Mouse (Mus musculus): ENCODE results near the gene Vmo1. TPM values are rescaled to one million over a fixed set of nuclear protein-coding genes. Genes with fewer than 3 reads are reported as not detected.
"Not testable (repeated sequence)": the region's sequence is repeated elsewhere in the genome, so short reads cannot be mapped to it uniquely, and the experiment has no call there.

The Vmo1 gene
- polyA plus RNA-seq, 1 experiment from 2014 or later, result 0.39 TPM

GRCm38 (mm10) chr11:70474872-70475534, 39.4 kb downstream of the Vmo1 start:
- Histone ChIP-seq H3K27ac (ENCODE audit: low read length) (no peak overlapping the region), H3K4me3 (ENCODE audit: low read depth, low read length) (no peak overlapping the region), H3K9me3 (ENCODE audit: control insufficient read depth, low read depth, low read length) (no peaks in the 10 kb centered on the region), H3K36me3 (ENCODE audit: control insufficient read depth, insufficient read depth, low read length) (no peaks in the 10 kb centered on the region), H3K27me3 (ENCODE audit: control insufficient read depth, insufficient read depth, low read length) (no peaks in the 10 kb centered on the region), H3K4me1 (ENCODE audit: control insufficient read depth, insufficient read depth, low read length) (no peaks in the 10 kb centered on the region), H3K4me2 (replicated peaks; ENCODE audit: low read depth, low read length) (no peak overlapping the region), H3K9ac (replicated peaks; ENCODE audit: low read depth, low read length) (no peak overlapping the region)
- WGBS, result 53% methylated on average over 12 of the region's 12 CpGs
- ATAC-seq (ENCODE audit: insufficient number of reproducible peaks, insufficient read depth, low FRiP score, low read depth), result no peak

- H3K9me3 ChIP-seq (ENCODE audit: control insufficient read depth, low read depth, low read length); ATAC-seq (ENCODE audit: insufficient number of reproducible peaks, insufficient read depth, low FRiP score, low read depth); H3K4me2 ChIP-seq (replicated peaks; ENCODE audit: low read depth, low read length); H3K27me3 ChIP-seq (ENCODE audit: control insufficient read depth, insufficient read depth, low read length); H3K9ac ChIP-seq (replicated peaks; ENCODE audit: low read depth, low read length); H3K27ac ChIP-seq (ENCODE audit: low read length); H3K4me3 ChIP-seq (ENCODE audit: low read depth, low read length); H3K36me3 ChIP-seq (ENCODE audit: control insufficient read depth, insufficient read depth, low read length); H3K4me1 ChIP-seq (ENCODE audit: control insufficient read depth, insufficient read depth, low read length): not testable (repeated sequence)
- 89% methylated on average over 5 of the region's 5 CpGs for WGBS
Measured at GRCm38 (mm10) chr11:70473291-70473690, 41.1 kb downstream of the Vmo1 start.

GRCm38 (mm10) chr11:70472716-70473115, 41.7 kb downstream of the Vmo1 start:
- H3K4me2 ChIP-seq (replicated peaks; ENCODE audit: low read depth, low read length), result no peak overlapping the region
- no peaks in the 10 kb centered on the region for H3K4me1 ChIP-seq (ENCODE audit: control insufficient read depth, insufficient read depth, low read length)
- H3K36me3 ChIP-seq (ENCODE audit: control insufficient read depth, insufficient read depth, low read length), result no peaks in the 10 kb centered on the region

GRCm38 (mm10) chr11:70469764-70470163, 44.7 kb downstream of the Vmo1 start:
- WGBS, result 94% methylated on average over 3 of the region's 3 CpGs
- H3K27ac ChIP-seq (ENCODE audit: low read length), result no peak overlapping the region

More at GRCm38 (mm10) chr11:70472716-70473115, 41.7 kb downstream of the Vmo1 start:
- Histone ChIP-seq H3K4me3 (ENCODE audit: low read depth, low read length) (no peak overlapping the region), H3K9ac (replicated peaks; ENCODE audit: low read depth, low read length) (no peak overlapping the region), H3K9me3 (ENCODE audit: control insufficient read depth, low read depth, low read length) (no peaks in the 10 kb centered on the region), H3K27ac (ENCODE audit: low read length) (no peak overlapping the region), H3K27me3 (ENCODE audit: control insufficient read depth, insufficient read depth, low read length) (no peaks in the 10 kb centered on the region)
- ATAC-seq (ENCODE audit: insufficient number of reproducible peaks, insufficient read depth, low FRiP score, low read depth), result no peak

GRCm38 (mm10) chr11:70467902-70468619, 46.4 kb downstream of the Vmo1 start:
- no peak overlapping the region for H3K4me2 ChIP-seq (replicated peaks; ENCODE audit: low read depth, low read length)
- H3K4me3 ChIP-seq (ENCODE audit: low read depth, low read length), result no peak overlapping the region
- peaks cover 9% of the 10 kb centered on the region; the same call in 1 of the 2 replicates for H3K4me1 ChIP-seq (ENCODE audit: control insufficient read depth, insufficient read depth, low read length)
- ATAC-seq (ENCODE audit: insufficient number of reproducible peaks, insufficient read depth, low FRiP score, low read depth), result no peak
- no peak overlapping the region for H3K27ac ChIP-seq (ENCODE audit: low read length)
- no peak overlapping the region for H3K9ac ChIP-seq (replicated peaks; ENCODE audit: low read depth, low read length)
- no peaks in the 10 kb centered on the region for H3K9me3 ChIP-seq (ENCODE audit: control insufficient read depth, low read depth, low read length)
- 75% methylated on average over 5 of the region's 5 CpGs for WGBS
- H3K36me3 ChIP-seq (ENCODE audit: control insufficient read depth, insufficient read depth, low read length), result no peaks in the 10 kb centered on the region
- H3K27me3 ChIP-seq (ENCODE audit: control insufficient read depth, insufficient read depth, low read length), result no peaks in the 10 kb centered on the region

More at GRCm38 (mm10) chr11:70469764-70470163, 44.7 kb downstream of the Vmo1 start:
- ATAC-seq (ENCODE audit: insufficient number of reproducible peaks, insufficient read depth, low FRiP score, low read depth), result no peak
- Histone ChIP-seq H3K4me2 (replicated peaks; ENCODE audit: low read depth, low read length) (no peak overlapping the region), H3K9ac (replicated peaks; ENCODE audit: low read depth, low read length) (no peak overlapping the region), H3K4me1 (ENCODE audit: control insufficient read depth, insufficient read depth, low read length) (peaks cover 9% of the 10 kb centered on the region; the same call in 1 of the 2 replicates), H3K36me3 (ENCODE audit: control insufficient read depth, insufficient read depth, low read length) (no peaks in the 10 kb centered on the region), H3K9me3 (ENCODE audit: control insufficient read depth, low read depth, low read length) (no peaks in the 10 kb centered on the region), H3K27me3 (ENCODE audit: control insufficient read depth, insufficient read depth, low read length) (no peaks in the 10 kb centered on the region), H3K4me3 (ENCODE audit: low read depth, low read length) (no peak overlapping the region)

- Histone ChIP-seq H3K4me1 (ENCODE audit: control insufficient read depth, insufficient read depth, low read length) (peaks cover 9% of the 10 kb centered on the region; the same call in 1 of the 2 replicates), H3K4me3 (ENCODE audit: low read depth, low read length) (peak overlapping the region; percentile 4; the same call in 1 of the 2 replicates), H3K27ac (ENCODE audit: low read length) (no peak overlapping the region), H3K36me3 (ENCODE audit: control insufficient read depth, insufficient read depth, low read length) (no peaks in the 10 kb centered on the region), H3K9me3 (ENCODE audit: control insufficient read depth, low read depth, low read length) (no peaks in the 10 kb centered on the region), H3K4me2 (replicated peaks; ENCODE audit: low read depth, low read length) (peak overlapping the region; percentile 44), H3K27me3 (ENCODE audit: control insufficient read depth, insufficient read depth, low read length) (no peaks in the 10 kb centered on the region), H3K9ac (replicated peaks; ENCODE audit: low read depth, low read length) (peak overlapping the region; percentile 4; the same call in 1 of the 2 replicates)
- no peak for ATAC-seq (ENCODE audit: insufficient number of reproducible peaks, insufficient read depth, low FRiP score, low read depth)
- 6% methylated on average over 23 of the region's 23 CpGs for WGBS
Measured at GRCm38 (mm10) chr11:70465824-70466223, 48.6 kb downstream of the Vmo1 start.

DNA sequence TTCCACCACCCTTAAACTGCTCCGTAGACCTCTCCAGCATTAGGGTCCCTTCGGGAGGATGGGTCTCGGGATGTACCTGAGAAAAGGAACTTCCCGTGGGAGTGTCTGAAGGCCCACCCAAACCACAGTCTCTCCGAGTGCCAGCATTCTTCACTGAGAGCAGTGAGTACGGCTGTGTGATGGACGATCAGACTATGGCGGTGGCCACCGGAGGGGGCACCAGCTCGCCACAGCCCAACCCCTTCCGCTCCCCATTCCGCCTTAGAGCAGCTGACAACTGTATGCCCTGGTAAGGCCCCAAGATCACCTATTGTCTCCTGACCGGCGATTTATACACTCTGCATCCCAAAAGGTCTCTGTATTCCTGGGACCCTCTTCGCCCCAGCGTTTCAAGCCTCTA, 49.2 kb downstream of the Vmo1 start:
- 32% methylated on average over 16 of the region's 16 CpGs for WGBS
- H3K27me3 ChIP-seq (ENCODE audit: control insufficient read depth, insufficient read depth, low read length), result no peaks in the 10 kb centered on the region
- H3K9ac ChIP-seq (replicated peaks; ENCODE audit: low read depth, low read length), result peak overlapping the region; percentile 4; the same call in 1 of the 2 replicates
- no peak for ATAC-seq (ENCODE audit: insufficient number of reproducible peaks, insufficient read depth, low FRiP score, low read depth)
- peak overlapping the region; percentile 4; the same call in 1 of the 2 replicates for H3K4me3 ChIP-seq (ENCODE audit: low read depth, low read length)
- no peaks in the 10 kb centered on the region for H3K9me3 ChIP-seq (ENCODE audit: control insufficient read depth, low read depth, low read length)
- H3K36me3 ChIP-seq (ENCODE audit: control insufficient read depth, insufficient read depth, low read length), result no peaks in the 10 kb centered on the region
- H3K27ac ChIP-seq (ENCODE audit: low read length), result no peak overlapping the region
- peak overlapping the region; percentile 44 for H3K4me2 ChIP-seq (replicated peaks; ENCODE audit: low read depth, low read length)
- H3K4me1 ChIP-seq (ENCODE audit: control insufficient read depth, insufficient read depth, low read length), result peaks cover 9% of the 10 kb centered on the region; the same call in 1 of the 2 replicates

GRCm38 (mm10) chr11:70463970-70464369, 50.4 kb downstream of the Vmo1 start:
- H3K4me1 ChIP-seq (ENCODE audit: control insufficient read depth, insufficient read depth, low read length), result peaks cover 11% of the 10 kb centered on the region; the same call in 1 of the 2 replicates
- H3K4me2 ChIP-seq (replicated peaks; ENCODE audit: low read depth, low read length), result no peak overlapping the region
- WGBS, result 79% methylated on average over 5 of the region's 5 CpGs
- H3K27ac ChIP-seq (ENCODE audit: low read length), result no peak overlapping the region
- H3K36me3 ChIP-seq (ENCODE audit: control insufficient read depth, insufficient read depth, low read length), result no peaks in the 10 kb centered on the region
- no peaks in the 10 kb centered on the region for H3K9me3 ChIP-seq (ENCODE audit: control insufficient read depth, low read depth, low read length)
- no peak for ATAC-seq (ENCODE audit: insufficient number of reproducible peaks, insufficient read depth, low FRiP score, low read depth)
- 0 out of 2 replicates have a peak, but pooled peaks cover 4% of the 10 kb centered on the region for H3K27me3 ChIP-seq (ENCODE audit: control insufficient read depth, insufficient read depth, low read length)
- no peak overlapping the region for H3K4me3 ChIP-seq (ENCODE audit: low read depth, low read length)
- H3K9ac ChIP-seq (replicated peaks; ENCODE audit: low read depth, low read length), result no peak overlapping the region

Data from stomach, embryonic 14.5 days (tissue).